Mouse (Mus musculus) left cerebral cortex, postnatal 25 days (tissue): ENCODE results near the gene Fgf2. TPM values are rescaled to one million over a fixed set of nuclear protein-coding genes. Genes with fewer than 3 reads are reported as not detected.

Source experiments
- DNase-seq, 2 experiments: peaks; one replicate each; pipeline ENCODE4 v3.0.0; 2022; ENCODE audit warnings: low spot score in 2 of 2, mixed read lengths in 1 of 2
- intact Hi-C: fragments of 180-260 bp; cut with DNase I; formaldehyde crosslinking; loops from one replicate; pipeline ENCODE4 v1.15.1; 2025
- total RNA-seq, 2 experiments: library from RNA; stranded (reverse); gene quantifications; 2 replicates each; pipeline ENCODE4 v1.2.3; 2021

Fgf2 gene
- total RNA-seq, 2 experiments from 2014 or later, result 4.1 to 4.9 TPM

- intact Hi-C loops, result no loop called here
- no peak for DNase-seq
Observed at GRCm38 (mm10) chr3:37401729-37402610, 53.8 kb downstream of the Fgf2 start.

GRCm38 (mm10) chr3:37407598-37407997 is 59.5 kb downstream of the Fgf2 start:
- intact Hi-C loops, result no loop called here
- DNase-seq, result no peak

GRCm38 (mm10) chr3:37413446-37413845 is 65.3 kb downstream of the Fgf2 start:
- intact Hi-C loops, result loop anchor here (5.0 to 10.0 kb wide), 2 partner anchors 71 to 779 kb away; no protein-coding TSS in a partner anchor
- DNase-seq, result no peak

- intact Hi-C loops, result loop anchor here (1.0 to 10.0 kb wide), 3 partner anchors 72 to 780 kb away; no protein-coding TSS in a partner anchor
- peak; percentile 83 to 90 for DNase-seq
Observed at GRCm38 (mm10) chr3:37414413-37414960, 66.3 kb downstream of the Fgf2 start.

GRCm38 (mm10) chr3:37418341-37418740 is 70.2 kb downstream of the Fgf2 start:
- no peak for DNase-seq
- intact Hi-C loops, result loop anchor here (2.0 to 10.0 kb wide), 2 partner anchors 106 to 784 kb away; partner anchors contain the start of genes Bbs12 and Cetn4

GRCm38 (mm10) chr3:37418961-37419457 is 70.9 kb downstream of the Fgf2 start:
- intact Hi-C loops, result loop anchor here (2.0 to 10.0 kb wide), 2 partner anchors 106 to 784 kb away; partner anchors contain the start of genes Bbs12 and Cetn4
- peak; percentile 65 to 81 for DNase-seq

GRCm38 (mm10) chr3:37419458-37419991 is 71.4 kb downstream of the Fgf2 start, which contains the start of gene Spata5:
Gene Spata5 (plus strand): TSS chr3:37419896.
- peak; percentile 93 to 99 for DNase-seq
- intact Hi-C loops, result loop anchor here (2.0 to 10.0 kb wide), 2 partner anchors 107 to 785 kb away; partner anchors contain the start of genes Bbs12 and Cetn4

- intact Hi-C loops, result no loop called here
- DNase-seq, result peak; percentile 92 to 94
Observed at GRCm38 (mm10) chr3:37420072-37420471, 71.9 kb downstream of the Fgf2 start, which contains the start of gene Nudt6. Gene Nudt6 (minus strand): TSS chr3:37420211.

GRCm38 (mm10) chr3:37420641-37421040 is 72.5 kb downstream of the Fgf2 start:
- intact Hi-C loops, result no loop called here
- DNase-seq, result peak in 1 of 2 experiments; percentile 36

GRCm38 (mm10) chr3:37421179-37421578 is 73.0 kb downstream of the Fgf2 start:
- intact Hi-C loops, result no loop called here

GRCm38 (mm10) chr3:37426069-37426468 is 77.9 kb downstream of the Fgf2 start:
- DNase-seq, result no peak
- intact Hi-C loops, result no loop called here

More at GRCm38 (mm10) chr3:37421179-37421578, 73.0 kb downstream of the Fgf2 start:
- no peak for DNase-seq

- no peak for DNase-seq
- intact Hi-C loops, result no loop called here
Observed at GRCm38 (mm10) chr3:37430359-37430758, 82.2 kb downstream of the Fgf2 start.

- DNase-seq, result no peak
- intact Hi-C loops, result no loop called here
Observed at GRCm38 (mm10) chr3:37439770-37440169, 91.6 kb downstream of the Fgf2 start.

GRCm38 (mm10) chr3:37443409-37443808 is 95.3 kb downstream of the Fgf2 start:
- no peak for DNase-seq
- intact Hi-C loops, result no loop called here

GRCm38 (mm10) chr3:37455992-37456391 is 107.8 kb downstream of the Fgf2 start:
- DNase-seq, result no peak
- intact Hi-C loops, result no loop called here

Other genes starting within 250 kb of the Fgf2 start
- gene Il2, start 222.4 kb upstream of the Fgf2 start, total RNA-seq, result not detected
- under 1 TPM in 1 of 2 experiments, not detected in 1; 0.48 TPM for gene Il21, start 115.7 kb upstream of the Fgf2 start, total RNA-seq
- 1 to 10 TPM; 5.3 to 5.6 TPM for gene Bbs12, start 35.8 kb upstream of the Fgf2 start, total RNA-seq
- gene Cetn4, start 35.6 kb upstream of the Fgf2 start, total RNA-seq, result 1 to 10 TPM; 6.7 to 7.9 TPM
- 10 to 100 TPM; 21.1 to 21.5 TPM for gene Spata5, start 71.5 kb downstream of the Fgf2 start, total RNA-seq
- 1 to 10 TPM; 5.0 to 7.0 TPM for gene Nudt6, start 71.9 kb downstream of the Fgf2 start, total RNA-seq